ENCODE assay signal across 8 mouse cellular contexts in genomic region chr4:40278880-40279275, GRCm38 (mm10). TPM values are rescaled to one million over a fixed set of nuclear protein-coding genes. Genes with fewer than 3 reads are reported as not detected.
DNase-seq lines count a peak whose midpoint lies in the region; ATAC-seq and TF ChIP-seq lines count a peak whose summit lies in the region.

No protein-coding gene starts in this region.

- H3K27me3 ChIP-seq in testis, adult 2 months (ENCODE audit: control insufficient read depth, insufficient read depth, low read length): no peaks in the 10 kb centered on the region
- no peaks in the 10 kb centered on the region for H3K27me3 ChIP-seq in limb, embryonic 11.5 days (ENCODE audit: control insufficient read depth, insufficient read depth, low read length)

- peak overlapping the region; percentile 70 for H3K9ac ChIP-seq in limb, embryonic 11.5 days (ENCODE audit: low read length)

- TF ChIP-seq POLR2A in testis, adult 2 months (IDR thresholded peaks at IDR 0.05; ENCODE audit: control insufficient read depth, low read depth, low read length): no peak
- no peak for TF ChIP-seq POLR2A in olfactory bulb, adult 2 months (IDR thresholded peaks at IDR 0.05; ENCODE audit: insufficient read depth, low read depth, low read length)

- no peaks in the 10 kb centered on the region for H3K36me3 ChIP-seq in testis, adult 2 months (ENCODE audit: control insufficient read depth, insufficient read depth, low read length)
- H3K36me3 ChIP-seq in limb, embryonic 11.5 days (ENCODE audit: control insufficient read depth, insufficient read depth, low read length): no peaks in the 10 kb centered on the region

- intact Hi-C loops in gastrocnemius, adult 2 months (cut with DNase I): loop anchor here (1.0 to 5.0 kb wide), 3 partner anchors 10 to 136 kb away; partner anchors contain the start of genes Aco1, Ddx58, Smim27 and Topors

- peak; percentile 72 for ATAC-seq in limb, embryonic 11.5 days (ENCODE audit: insufficient number of reproducible peaks, low FRiP score, low TSS enrichment, low read depth)

- H3K27ac ChIP-seq in gastrocnemius, adult 2 months: peak overlapping the region; percentile 95
- H3K27ac ChIP-seq in testis, adult 2 months (ENCODE audit: control insufficient read depth, insufficient read depth, low read depth, low read length): peak overlapping the region; percentile 46; the same call in 1 of the 2 replicates
- no peak overlapping the region for H3K27ac ChIP-seq in limb, embryonic 11.5 days (replicated peaks; ENCODE audit: low read depth, low read length)
- H3K27ac ChIP-seq in olfactory bulb, adult 2 months (ENCODE audit: insufficient read depth, low read depth, low read length): no peak overlapping the region

- no peaks in the 10 kb centered on the region; the same call in 1 of the 2 replicates for H3K4me1 ChIP-seq in testis, adult 2 months (ENCODE audit: control insufficient read depth, insufficient read depth, low read length)
- peaks cover 2% of the 10 kb centered on the region; the same call in 1 of the 2 replicates for H3K4me1 ChIP-seq in limb, embryonic 11.5 days (ENCODE audit: control insufficient read depth, insufficient read depth, low read length)
- peaks cover 4% of the 10 kb centered on the region for H3K4me1 ChIP-seq in olfactory bulb, adult 2 months (ENCODE audit: control insufficient read depth, insufficient read depth, low read length)

- peak overlapping the region; percentile 87 for H3K4me2 ChIP-seq in limb, embryonic 11.5 days (ENCODE audit: low read depth, severe bottlenecking)

- TF ChIP-seq CTCF in gastrocnemius, adult 2 months (IDR thresholded peaks at IDR 0.05): no peak
- TF ChIP-seq CTCF in testis, adult 2 months (IDR thresholded peaks at IDR 0.05; ENCODE audit: control insufficient read depth, insufficient read depth, insufficient replicate concordance, low read depth, low read length): no peak
- no peak for TF ChIP-seq CTCF in olfactory bulb, adult 2 months (IDR thresholded peaks at IDR 0.05; ENCODE audit: insufficient read depth, low read depth, low read length)

- no peak for DNase-seq in gastrocnemius, adult 2 months
- DNase-seq in gastrocnemius, adult 18-20 months (ENCODE audit: low spot score): no peak
- no peak for DNase-seq in testis, postnatal 14 days (ENCODE audit: low spot score)
- DNase-seq in limb, embryonic 11.5 days (ENCODE audit: low spot score): no peak
- no peak for DNase-seq in left cerebral cortex, adult 8-10 months (ENCODE audit: low spot score in 2 of 2)
- no peak for DNase-seq in natural killer cell, adult 2 months (ENCODE audit: low spot score in 2 of 2)

- no peaks in the 10 kb centered on the region for H3K9me3 ChIP-seq in limb, embryonic 11.5 days (ENCODE audit: control insufficient read depth, low read length)

- WGBS in limb, embryonic 11.5 days: 1% methylated on average over 21 of the region's 21 CpGs
- under 1% methylated on average over 21 of the region's 21 CpGs for WGBS in olfactory bulb, adult 2 months

- peak overlapping the region; percentile 100 for H3K4me3 ChIP-seq in gastrocnemius, adult 2 months
- peak overlapping the region; percentile 94 for H3K4me3 ChIP-seq in testis, adult 2 months (ENCODE audit: control insufficient read depth, low read depth, low read length)
- H3K4me3 ChIP-seq in limb, embryonic 11.5 days (ENCODE audit: low read depth, low read length): peak overlapping the region; percentile 87
- H3K4me3 ChIP-seq in olfactory bulb, adult 2 months (ENCODE audit: insufficient read depth, low read depth, low read length): peak overlapping the region; percentile 69

RNA-seq across cellular contexts. Expression of gene Ndufb6, which starts 0.3 kb away (rescaled TPM):
- total RNA-seq in gastrocnemius, adult 2 months (2021): 100 to 1,000 TPM; 249 to 333 TPM
- total RNA-seq in gastrocnemius, adult 18-20 months (2021): 100 to 1,000 TPM; 251 to 279 TPM
- 56.3 and 58.2 TPM in 2 replicates for polyA plus RNA-seq in testis, adult 2 months (2012; rRNA removed)
- polyA plus RNA-seq in limb, embryonic 11.5 days (2014; fragmentation: Nextera tagmentation; extraction: Ambion mirVana): 301 and 304 TPM in 2 replicates
- not detected in 2 replicates for polyA plus RNA-seq in olfactory bulb, adult 2 months (2012; ENCODE audit: insufficient read depth, insufficient read length, low replicate concordance, missing spikeins)
- 100 to 1,000 TPM; 171 to 192 (median 179) TPM for total RNA-seq in left cerebral cortex, adult 8-10 months (2022)

RNA-seq across cellular contexts. Expression of gene Topors, which starts 9.2 kb away (rescaled TPM):
- total RNA-seq in gastrocnemius, adult 2 months (2021): 1 to 10 TPM; 8.3 to 8.9 TPM
- 1 to 10 TPM; 7.2 to 7.7 TPM for total RNA-seq in gastrocnemius, adult 18-20 months (2021)
- 10.9 and 13.9 TPM in 2 replicates for polyA plus RNA-seq in testis, adult 2 months (2012; rRNA removed)
- 58.2 and 58.3 TPM in 2 replicates for polyA plus RNA-seq in limb, embryonic 11.5 days (2014; fragmentation: Nextera tagmentation; extraction: Ambion mirVana)
- polyA plus RNA-seq in olfactory bulb, adult 2 months (2012; ENCODE audit: insufficient read depth, insufficient read length, low replicate concordance, missing spikeins): not detected in 2 replicates
- 10 to 100 TPM; 16.8 to 22.9 (median 19.7) TPM for total RNA-seq in left cerebral cortex, adult 8-10 months (2022)

RNA-seq across cellular contexts. Expression of gene Smim27, which starts 9.5 kb away (rescaled TPM):
- total RNA-seq in gastrocnemius, adult 2 months (2021): 10 to 100 TPM; 42.6 to 45.4 TPM
- total RNA-seq in gastrocnemius, adult 18-20 months (2021): 10 to 100 TPM; 45.8 to 47.7 TPM
- 3.0 and 3.8 TPM in 2 replicates for polyA plus RNA-seq in testis, adult 2 months (2012; rRNA removed)
- polyA plus RNA-seq in limb, embryonic 11.5 days (2014; fragmentation: Nextera tagmentation; extraction: Ambion mirVana): 24.7 and 25.4 TPM in 2 replicates
- not detected in 2 replicates for polyA plus RNA-seq in olfactory bulb, adult 2 months (2012; ENCODE audit: insufficient read depth, insufficient read length, low replicate concordance, missing spikeins)
- total RNA-seq in left cerebral cortex, adult 8-10 months (2022): 10 to 100 TPM; 13.2 to 18.9 (median 16.8) TPM

RNA-seq across cellular contexts. Expression of gene Ddx58, which starts 39.2 kb away (rescaled TPM):
- total RNA-seq in gastrocnemius, adult 2 months (2021): 1 to 10 TPM; 2.4 to 3.0 TPM
- total RNA-seq in gastrocnemius, adult 18-20 months (2021): 1 to 10 TPM; 1.6 to 2.8 TPM
- polyA plus RNA-seq in testis, adult 2 months (2012; rRNA removed): 2.3 and 2.8 TPM in 2 replicates
- polyA plus RNA-seq in limb, embryonic 11.5 days (2014; fragmentation: Nextera tagmentation; extraction: Ambion mirVana): 4.8 and 6.4 TPM in 2 replicates
- polyA plus RNA-seq in olfactory bulb, adult 2 months (2012; ENCODE audit: insufficient read depth, insufficient read length, low replicate concordance, missing spikeins): not detected in 2 replicates
- total RNA-seq in left cerebral cortex, adult 8-10 months (2022): 1 to 10 TPM; 4.1 to 6.3 (median 5.5) TPM

Comparison
In these comparisons a context has a peak if more than half of its experiments do, and no peak if none do; other contexts are left out.
1. H3K27ac ChIP-seq: peak in gastrocnemius, adult 2 months (single experiment) and testis, adult 2 months (single experiment); none in limb, embryonic 11.5 days (single experiment) and olfactory bulb, adult 2 months (single experiment).
2. Peak in every context shown above with its lines, with median percentiles within 50 percentile points of each other: H3K4me3 ChIP-seq.